Mouse (Mus musculus): ENCODE data around the gene Irf7. TPM values are rescaled to one million over a fixed set of nuclear protein-coding genes. Genes with fewer than 3 reads are reported as not detected.
"Not testable (repeated sequence)": the region's sequence is repeated elsewhere in the genome, so short reads cannot be mapped to it uniquely, and the experiment has no call there.

The Irf7 gene
- polyA plus RNA-seq, 1 experiment from 2014 or later = 4.6 TPM

- H3K9ac ChIP-seq = no peak overlapping the region
- no peak overlapping the region for H3K27ac ChIP-seq
- no peaks in the 10 kb centered on the region for H3K27me3 ChIP-seq
- WGBS = 66% methylated on average over 14 of the region's 14 CpGs
- H3K4me3 ChIP-seq = no peak overlapping the region
- H3K4me2 ChIP-seq = peak overlapping the region; percentile 36; the same call in 1 of the 2 replicates
- H3K36me3 ChIP-seq = no peaks in the 10 kb centered on the region
- no peak for ATAC-seq (ENCODE audit: borderline replicate concordance, extremely low read depth, low FRiP score, low TSS enrichment)
- no peaks in the 10 kb centered on the region for H3K9me3 ChIP-seq
- peaks cover 12% of the 10 kb centered on the region for H3K4me1 ChIP-seq
Measured at GRCm38 (mm10) chr7:141269273-141269545, 2.9 kb upstream of the Irf7 start.

GRCm38 (mm10) chr7:141268466-141269272, 2.4 kb upstream of the Irf7 start:
- Histone ChIP-seq H3K36me3 (peaks cover 4% of the 10 kb centered on the region), H3K4me2 (peak overlapping the region; percentile 36; the same call in 1 of the 2 replicates), H3K4me1 (peaks cover 12% of the 10 kb centered on the region), H3K27me3 (no peaks in the 10 kb centered on the region), H3K27ac (no peak overlapping the region), H3K9ac (no peak overlapping the region), H3K4me3 (no peak overlapping the region), H3K9me3 (no peaks in the 10 kb centered on the region)
- WGBS = 56% methylated on average over 24 of the region's 24 CpGs
- ATAC-seq (ENCODE audit: borderline replicate concordance, extremely low read depth, low FRiP score, low TSS enrichment) = no peak

- peaks cover 12% of the 10 kb centered on the region for H3K4me1 ChIP-seq
- H3K9me3 ChIP-seq = no peaks in the 10 kb centered on the region
- no peak overlapping the region for H3K27ac ChIP-seq
- WGBS = 33% methylated on average over 11 of the region's 11 CpGs
- H3K4me3 ChIP-seq = peak overlapping the region; percentile 57
- peaks cover 37% of the 10 kb centered on the region for H3K36me3 ChIP-seq
- H3K4me2 ChIP-seq = peak overlapping the region; percentile 91
- H3K27me3 ChIP-seq = no peaks in the 10 kb centered on the region
- ATAC-seq (ENCODE audit: borderline replicate concordance, extremely low read depth, low FRiP score, low TSS enrichment) = no peak
- H3K9ac ChIP-seq = no peak overlapping the region
Measured at GRCm38 (mm10) chr7:141265411-141265738, 906 bp downstream of the Irf7 start.

GRCm38 (mm10) chr7:141264761-141265410, 1.4 kb downstream of the Irf7 start:
- no peak for ATAC-seq (ENCODE audit: borderline replicate concordance, extremely low read depth, low FRiP score, low TSS enrichment)
- 27% methylated on average over 12 of the region's 12 CpGs for WGBS
- no peaks in the 10 kb centered on the region for H3K27me3 ChIP-seq
- H3K4me3 ChIP-seq = peak overlapping the region; percentile 57; the same call in 1 of the 2 replicates
- H3K36me3 ChIP-seq = peaks cover 42% of the 10 kb centered on the region
- peaks cover 12% of the 10 kb centered on the region for H3K4me1 ChIP-seq
- no peak overlapping the region for H3K27ac ChIP-seq
- peak overlapping the region; percentile 91 for H3K4me2 ChIP-seq
- no peak overlapping the region for H3K9ac ChIP-seq
- H3K9me3 ChIP-seq = no peaks in the 10 kb centered on the region

GRCm38 (mm10) chr7:141264041-141264700, 2.1 kb downstream of the Irf7 start:
- Histone ChIP-seq H3K9me3 (no peaks in the 10 kb centered on the region), H3K4me1 (peaks cover 12% of the 10 kb centered on the region), H3K9ac (no peak overlapping the region), H3K36me3 (peaks cover 49% of the 10 kb centered on the region), H3K27me3 (no peaks in the 10 kb centered on the region), H3K4me2 (no peak overlapping the region), H3K4me3 (no peak overlapping the region), H3K27ac (no peak overlapping the region)
- 72% methylated on average over 11 of the region's 11 CpGs for WGBS
- ATAC-seq (ENCODE audit: borderline replicate concordance, extremely low read depth, low FRiP score, low TSS enrichment) = no peak

GRCm38 (mm10) chr7:141263640-141264039, 2.6 kb downstream of the Irf7 start:
- Histone ChIP-seq H3K4me2 (no peak overlapping the region), H3K27me3 (no peaks in the 10 kb centered on the region), H3K27ac (no peak overlapping the region), H3K4me3 (no peak overlapping the region), H3K36me3 (peaks cover 54% of the 10 kb centered on the region), H3K9ac (no peak overlapping the region), H3K9me3 (no peaks in the 10 kb centered on the region), H3K4me1 (peaks cover 12% of the 10 kb centered on the region)
- no peak for ATAC-seq (ENCODE audit: borderline replicate concordance, extremely low read depth, low FRiP score, low TSS enrichment)
- WGBS = 88% methylated on average over 13 of the region's 13 CpGs

- no peak for ATAC-seq (ENCODE audit: borderline replicate concordance, extremely low read depth, low FRiP score, low TSS enrichment)
- H3K27me3 ChIP-seq = no peaks in the 10 kb centered on the region
- 86% methylated on average over 3 of the region's 3 CpGs for WGBS
- no peak overlapping the region for H3K4me2 ChIP-seq
- no peak overlapping the region for H3K9ac ChIP-seq
- no peak overlapping the region for H3K27ac ChIP-seq
- H3K36me3 ChIP-seq = peaks cover 76% of the 10 kb centered on the region
- H3K4me3 ChIP-seq = no peak overlapping the region
- H3K4me1 ChIP-seq = peaks cover 12% of the 10 kb centered on the region
- no peaks in the 10 kb centered on the region for H3K9me3 ChIP-seq
Measured at GRCm38 (mm10) chr7:141261480-141261879, 4.8 kb downstream of the Irf7 start.

GRCm38 (mm10) chr7:141256159-141256558, 10.1 kb downstream of the Irf7 start:
- ATAC-seq (ENCODE audit: borderline replicate concordance, extremely low read depth, low FRiP score, low TSS enrichment) = no peak
- WGBS = 86% methylated on average over 10 of the region's 10 CpGs
- no peaks in the 10 kb centered on the region for H3K4me1 ChIP-seq
- no peak overlapping the region for H3K9ac ChIP-seq
- H3K4me3 ChIP-seq = no peak overlapping the region
- no peaks in the 10 kb centered on the region for H3K9me3 ChIP-seq
- H3K4me2 ChIP-seq = no peak overlapping the region
- peaks cover 89% of the 10 kb centered on the region for H3K36me3 ChIP-seq
- no peaks in the 10 kb centered on the region for H3K27me3 ChIP-seq
- no peak overlapping the region for H3K27ac ChIP-seq

GRCm38 (mm10) chr7:141250486-141250885, 15.8 kb downstream of the Irf7 start:
- H3K4me1 ChIP-seq; H3K9me3 ChIP-seq; ATAC-seq (ENCODE audit: borderline replicate concordance, extremely low read depth, low FRiP score, low TSS enrichment); H3K4me3 ChIP-seq; H3K4me2 ChIP-seq; H3K9ac ChIP-seq; H3K27ac ChIP-seq; H3K27me3 ChIP-seq: not testable (repeated sequence)
- peaks cover 88% of the 10 kb centered on the region for H3K36me3 ChIP-seq
- 75% methylated on average over 4 of the region's 4 CpGs for WGBS

- Histone ChIP-seq H3K4me1 (peaks cover 23% of the 10 kb centered on the region), H3K4me3 (no peak overlapping the region), H3K27ac (no peak overlapping the region), H3K27me3 (no peaks in the 10 kb centered on the region), H3K9ac (no peak overlapping the region), H3K36me3 (peaks cover 51% of the 10 kb centered on the region), H3K4me2 (no peak overlapping the region), H3K9me3 (no peaks in the 10 kb centered on the region)
- 93% methylated on average over 10 of the region's 10 CpGs for WGBS
- ATAC-seq (ENCODE audit: borderline replicate concordance, extremely low read depth, low FRiP score, low TSS enrichment) = no peak
Measured at GRCm38 (mm10) chr7:141231551-141231950, 34.7 kb downstream of the Irf7 start.

- Histone ChIP-seq H3K4me1 (peaks cover 23% of the 10 kb centered on the region), H3K9me3 (no peaks in the 10 kb centered on the region), H3K4me3 (no peak overlapping the region), H3K9ac (no peak overlapping the region), H3K27me3 (no peaks in the 10 kb centered on the region), H3K27ac (no peak overlapping the region), H3K4me2 (no peak overlapping the region), H3K36me3 (peaks cover 49% of the 10 kb centered on the region)
- 95% methylated on average over 3 of the region's 3 CpGs for WGBS
- ATAC-seq (ENCODE audit: borderline replicate concordance, extremely low read depth, low FRiP score, low TSS enrichment) = no peak
Measured at GRCm38 (mm10) chr7:141231111-141231510, 35.2 kb downstream of the Irf7 start.

- no peaks in the 10 kb centered on the region for H3K9me3 ChIP-seq
- H3K36me3 ChIP-seq = peaks cover 44% of the 10 kb centered on the region
- H3K4me1 ChIP-seq = peaks cover 23% of the 10 kb centered on the region
- H3K4me3 ChIP-seq = 0 out of 2 replicates have a peak overlapping the region, but pooled peaks have one; percentile 94
- H3K4me2 ChIP-seq = peak overlapping the region; percentile 80; the same call in 1 of the 2 replicates
- no peak for ATAC-seq (ENCODE audit: borderline replicate concordance, extremely low read depth, low FRiP score, low TSS enrichment)
- H3K27ac ChIP-seq = no peak overlapping the region
- 88% methylated on average over 4 of the region's 4 CpGs for WGBS
- no peaks in the 10 kb centered on the region for H3K27me3 ChIP-seq
- H3K9ac ChIP-seq = peak overlapping the region; percentile 95; the same call in 1 of the 2 replicates
Measured at GRCm38 (mm10) chr7:141230570-141230969, 35.7 kb downstream of the Irf7 start.
